Mouse (Mus musculus): ENCODE measurements around the gene Cped1.

DNA sequence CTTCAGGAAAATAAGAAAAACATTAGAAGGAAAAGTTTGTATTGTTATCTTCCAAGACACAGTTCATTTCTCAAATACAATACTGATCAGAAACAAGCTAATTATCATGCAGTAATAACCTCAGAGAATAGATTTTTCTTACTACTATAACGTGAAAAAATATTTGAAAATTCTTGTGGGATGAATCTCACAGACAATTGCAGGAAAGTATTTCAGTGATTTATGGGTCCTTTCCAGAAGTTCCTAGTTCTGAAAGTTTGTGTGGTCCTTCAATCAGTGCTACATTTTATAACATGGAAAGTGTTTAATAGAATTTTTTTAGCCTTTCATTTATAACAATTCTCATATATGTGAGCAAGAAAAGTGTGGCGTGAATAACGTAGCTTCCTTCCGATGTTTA is 161.5 kb downstream of the Cped1 start:
- no peak for TF ChIP-seq CTCF (IDR thresholded peaks at IDR 0.05; ENCODE audit: extremely low read depth, insufficient read depth, low read length)
- no peak for TF ChIP-seq POLR2A (IDR thresholded peaks at IDR 0.05; ENCODE audit: extremely low read depth, insufficient read depth, low read length)
